Mouse (Mus musculus) ovary, postnatal 36 days (tissue): ENCODE data around the gene Hbb-bh1.
"Not testable (repeated sequence)": the region's sequence is repeated elsewhere in the genome, so short reads cannot be mapped to it uniquely, and the experiment has no call there.

Experiments
- DNase-seq: peaks from one replicate; pipeline ENCODE4 v3.0.0; 2022; ENCODE audit warnings: low spot score, mixed read lengths

Gene Hbb-bh1

GRCm38 (mm10) chr7:103811223-103811845 lies 31.6 kb downstream of the Hbb-bh1 start:
- DNase-seq = no peak

GRCm38 (mm10) chr7:103810746-103811145 lies 32.2 kb downstream of the Hbb-bh1 start:
- no peak for DNase-seq

DNA sequence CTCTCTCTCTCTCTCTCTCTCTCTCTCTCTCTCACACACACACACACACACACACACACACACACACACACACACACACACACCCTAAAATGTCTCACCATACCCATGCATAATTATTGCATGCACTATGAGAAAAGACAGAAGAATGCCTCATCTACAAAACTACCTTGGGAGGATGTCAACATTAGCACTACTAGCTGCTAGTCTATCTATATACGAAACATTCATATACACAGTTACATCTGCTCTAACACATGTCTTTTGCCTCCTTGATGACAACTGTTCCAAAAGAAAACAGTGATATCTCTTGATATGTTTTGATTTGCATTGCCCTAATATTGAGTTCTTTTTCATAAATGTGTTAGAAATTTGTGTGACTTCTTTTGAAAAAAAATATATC lies 32.7 kb downstream of the Hbb-bh1 start:
- DNase-seq = no peak

GRCm38 (mm10) chr7:103809801-103810155 lies 33.2 kb downstream of the Hbb-bh1 start:
- no peak for DNase-seq

DNA sequence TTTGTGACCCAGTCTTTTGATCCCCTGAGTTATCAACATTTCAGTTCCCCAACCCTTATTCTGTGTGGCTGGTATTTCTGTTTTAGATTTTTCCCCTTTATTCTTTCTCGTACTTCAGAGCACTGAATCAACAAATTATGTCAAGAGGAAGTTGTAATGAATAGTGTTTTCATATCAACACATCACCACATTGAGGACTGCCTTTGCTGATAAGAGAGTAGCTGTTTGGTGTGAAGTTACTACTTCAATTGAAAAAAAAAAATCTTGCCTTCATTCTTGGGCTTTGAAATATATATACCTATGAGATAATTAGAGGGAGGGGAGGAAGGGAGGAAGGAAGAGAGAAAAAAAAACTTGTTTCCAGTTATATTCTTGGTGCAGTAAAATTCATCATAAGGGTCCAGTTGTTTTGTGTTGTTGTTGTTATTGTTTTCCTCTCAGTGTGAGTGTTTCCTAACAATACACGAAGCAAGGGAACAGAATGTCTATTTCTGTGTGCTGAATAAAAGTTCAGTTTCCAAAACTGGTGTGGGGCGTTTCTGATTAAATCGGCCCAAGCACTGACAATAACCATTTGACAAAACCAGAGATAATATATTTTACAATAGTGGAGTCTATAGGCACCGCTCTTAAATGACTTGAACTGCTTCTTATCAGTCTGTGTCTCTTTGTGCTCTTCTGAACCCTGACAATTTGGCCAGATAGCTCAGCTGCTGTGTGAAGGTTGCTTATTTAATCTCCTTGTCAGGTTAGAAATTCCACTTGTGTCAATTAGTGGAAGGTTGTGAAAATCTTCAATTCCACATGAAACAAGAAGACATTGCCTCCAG lies 33.8 kb downstream of the Hbb-bh1 start:
- DNase-seq = no peak

DNA sequence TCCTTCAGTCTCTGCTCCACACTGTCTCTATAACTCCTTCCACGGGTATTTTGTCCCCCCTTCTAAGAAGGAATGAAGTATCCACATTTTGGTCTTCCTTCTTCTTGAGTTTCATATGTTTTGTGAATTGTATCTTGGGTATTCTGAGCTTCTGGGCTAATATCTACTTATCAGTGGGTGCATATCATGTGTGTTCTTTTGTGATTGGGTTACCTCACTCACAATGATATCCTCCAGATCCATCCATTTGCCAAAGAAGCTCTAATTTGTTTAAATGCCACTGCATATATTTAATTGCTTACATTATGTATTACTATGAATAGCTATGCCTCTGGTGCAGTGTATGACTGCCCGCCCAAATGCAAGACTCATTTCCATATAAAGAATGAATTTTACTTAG lies 34.8 kb downstream of the Hbb-bh1 start:
- not testable (repeated sequence) for DNase-seq

GRCm38 (mm10) chr7:103806856-103807255 lies 36.1 kb downstream of the Hbb-bh1 start:
- no peak for DNase-seq

DNA sequence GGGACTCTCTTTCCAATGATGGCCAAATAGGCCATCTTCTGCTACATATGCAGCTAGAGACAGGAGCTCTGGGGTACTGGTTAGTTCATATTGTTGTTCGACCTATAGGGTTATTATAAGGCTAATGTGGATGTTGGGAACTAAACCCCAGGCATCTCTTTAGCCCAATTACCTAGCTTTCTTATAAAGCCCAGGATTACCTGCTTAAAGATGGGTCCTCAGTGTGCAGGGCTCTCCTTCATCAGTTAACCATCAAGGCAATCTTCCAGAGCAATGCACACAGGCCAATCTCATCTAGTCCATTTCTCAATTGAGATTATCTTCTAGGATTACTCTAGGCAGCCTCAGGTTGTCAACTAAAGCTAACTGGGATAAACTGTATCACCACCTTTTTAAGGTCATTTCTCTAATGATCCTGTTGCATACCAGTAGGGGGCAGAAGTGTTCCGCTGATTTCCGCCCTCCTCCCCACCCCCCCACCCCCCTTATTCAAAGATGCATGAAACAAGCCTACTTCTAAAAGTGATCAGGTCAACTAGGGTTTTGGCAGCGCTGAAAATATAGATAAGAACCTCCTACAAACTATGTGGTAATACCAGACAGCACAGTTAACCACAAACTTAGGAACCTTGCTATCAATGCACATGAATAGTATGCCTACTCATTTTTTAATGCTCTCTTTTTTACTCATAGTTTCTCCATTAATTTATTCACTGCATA lies 50.1 kb downstream of the Hbb-bh1 start:
- DNase-seq = no peak

DNA sequence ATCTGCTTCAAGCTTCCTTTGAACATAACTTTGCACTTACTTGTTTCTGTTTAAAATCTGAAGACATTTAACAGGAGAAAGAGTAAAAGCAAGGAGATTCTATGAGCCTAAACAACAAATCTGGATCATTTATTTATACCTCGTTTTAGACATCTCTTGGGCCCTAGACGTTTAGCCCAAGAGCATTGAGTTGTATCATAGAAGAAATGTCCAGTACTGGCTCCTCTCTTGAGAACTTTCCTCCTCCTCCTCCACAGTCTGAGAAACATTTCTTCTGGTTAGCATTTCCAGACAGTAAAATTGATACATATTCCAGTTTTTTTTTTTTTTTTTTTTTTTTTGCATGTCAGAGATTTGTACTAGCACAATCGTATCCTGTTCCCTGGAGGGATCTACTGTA lies 51.2 kb downstream of the Hbb-bh1 start, which contains the start of gene Olfr67:
Gene Olfr67, minus strand, starts transcription at position 101 of the 400 bp plus-strand sequence.
- no peak for DNase-seq
